Mouse (Mus musculus) liver, adult 2 months (tissue): Measurements from ENCODE around the gene Gm43064.

ENCODE experiments used
- CTCF ChIP-seq: fragments of 200-500 bp; IDR thresholded peaks from 2 replicates; pipeline ENCODE4 v1.5.1; 2011; ENCODE audit warnings: low read depth, low read length, control low read depth
- POLR2A ChIP-seq: fragments of 200-500 bp; IDR thresholded peaks from 2 replicates; pipeline ENCODE4 v1.6.1; 2011; ENCODE audit warnings: low read length, control low read depth; ENCODE audit not compliant: insufficient read depth; ENCODE audit errors: extremely low read depth

DNA sequence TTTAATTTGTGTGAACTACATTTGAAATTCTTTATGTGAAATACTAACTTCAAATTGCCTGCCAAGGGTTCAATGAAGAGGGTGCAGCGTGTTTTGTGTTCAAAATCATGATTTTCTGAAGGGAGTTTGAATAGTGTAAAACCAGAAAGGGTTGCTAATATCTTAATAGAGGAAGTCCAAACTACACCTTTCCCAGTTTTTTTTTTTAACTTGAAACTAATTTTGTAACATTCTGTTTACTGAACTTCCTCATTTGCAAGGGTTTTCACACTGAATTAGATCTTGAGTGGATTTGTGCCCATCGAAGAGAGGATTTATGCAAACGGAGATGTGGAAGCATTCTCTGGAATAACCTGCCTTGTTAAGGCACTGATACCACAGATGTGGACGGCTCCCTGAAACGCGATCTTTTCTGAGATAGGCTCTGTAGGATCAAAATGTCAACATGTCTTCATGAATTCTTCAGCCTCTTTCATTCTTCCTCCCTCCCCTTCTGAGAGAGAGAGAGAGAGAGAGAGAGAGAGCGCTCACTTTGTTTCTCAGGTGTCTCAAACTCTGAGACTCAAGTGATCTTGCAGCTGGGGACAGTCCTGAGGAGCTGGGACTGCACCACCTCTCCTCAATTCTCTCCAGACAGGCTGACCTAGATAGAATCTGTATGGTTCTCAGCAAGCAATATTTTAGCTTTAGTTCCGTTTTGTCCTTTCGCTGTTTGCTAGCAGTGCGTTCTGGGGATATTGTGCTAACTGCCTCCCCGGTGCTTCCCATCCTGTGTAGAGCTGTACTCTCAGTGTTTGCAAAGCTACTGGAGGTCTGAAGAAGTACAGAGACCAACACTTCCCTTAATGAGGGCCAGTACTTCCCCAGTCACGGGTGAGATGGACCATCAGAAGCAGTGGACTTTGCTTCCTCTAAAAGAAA lies 49.8 kb downstream of the Gm43064 start, which contains the start of gene Ptpn22:
- no peak for TF ChIP-seq POLR2A
- TF ChIP-seq CTCF: no peak
